Mouse (Mus musculus) testis, adult 2 months (tissue): Measurements from ENCODE around the gene Tspan18.

ENCODE experiments used
- CTCF ChIP-seq: fragments of 200-500 bp; IDR thresholded peaks from 2 replicates; pipeline ENCODE4 v1.5.1; 2012; ENCODE audit warnings: low read depth, mild to moderate bottlenecking, inconsistent platforms, low read length, moderate library complexity; ENCODE audit not compliant: control insufficient read depth, insufficient read depth, insufficient replicate concordance
- POLR2A ChIP-seq: fragments of 200-500 bp; IDR thresholded peaks from 2 replicates; pipeline ENCODE4 v1.6.1; 2012; ENCODE audit warnings: low read depth, mild to moderate bottlenecking, inconsistent platforms, low read length, moderate library complexity; ENCODE audit not compliant: control insufficient read depth

DNA sequence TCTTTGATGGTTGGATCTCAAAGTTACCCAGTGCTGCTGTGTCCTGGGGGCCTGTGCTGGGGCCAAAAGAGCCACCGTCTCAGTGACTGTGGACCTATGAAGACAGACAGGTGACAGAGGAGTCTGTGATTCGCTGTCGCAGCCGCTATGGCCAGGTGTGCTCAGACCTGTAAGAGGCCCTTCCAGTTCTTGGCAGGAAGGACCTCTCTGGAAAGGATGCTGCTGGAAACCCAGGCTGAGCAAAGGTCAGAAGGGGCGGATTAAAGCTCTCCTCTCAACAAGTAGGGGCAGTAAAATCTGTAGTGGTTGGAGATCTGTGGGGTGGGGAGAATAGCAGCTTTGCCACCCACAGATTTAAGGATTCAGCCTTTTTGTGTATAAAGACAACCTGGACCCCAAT is 154.7 kb downstream of the Tspan18 start:
- TF ChIP-seq CTCF (no peak), POLR2A (no peak)
